Mouse (Mus musculus) neural tube, embryonic 15.5 days (tissue): ENCODE measurements around the gene Usp7. TPM values are rescaled to one million over a fixed set of nuclear protein-coding genes. Genes with fewer than 3 reads are reported as not detected.
"Not testable (repeated sequence)": the region's sequence is repeated elsewhere in the genome, so short reads cannot be mapped to it uniquely, and the experiment has no call there.

Source experiments
- ATAC-seq: fragments of 200-750 bp; cut with Nextera tagmentation; 2 replicates; pipeline ENCODE4 v1.8.0; 2017; ENCODE audit warnings: mild to moderate bottlenecking, moderate TSS enrichment, moderate library complexity; ENCODE audit not compliant: low FRiP score
- H3K27ac ChIP-seq: fragments of 300-500 bp; sonication (generic); replicated peaks from 2 replicates; pipeline ENCODE4 v1.5.1; 2015; ENCODE audit warnings: mild to moderate bottlenecking, inconsistent platforms
- H3K27me3 ChIP-seq: fragments of 300-500 bp; sonication (generic); replicated peaks from 2 replicates; pipeline ENCODE4 v1.6.1; 2015; ENCODE audit warnings: inconsistent platforms
- H3K36me3 ChIP-seq: fragments of 300-500 bp; sonication (generic); 2 replicates; pipeline ENCODE4 v1.6.1; 2015; ENCODE audit warnings: inconsistent platforms
- H3K4me1 ChIP-seq: fragments of 300-500 bp; sonication (generic); 2 replicates; pipeline ENCODE4 v1.6.1; 2015; ENCODE audit warnings: inconsistent platforms
- H3K4me2 ChIP-seq: fragments of 300-500 bp; sonication (generic); 2 replicates; pipeline ENCODE4 v1.6.1; 2015; ENCODE audit warnings: inconsistent platforms, mild to moderate bottlenecking, moderate library complexity
- H3K4me3 ChIP-seq: fragments of 300-500 bp; sonication (generic); replicated peaks from 2 replicates; pipeline ENCODE4 v1.5.1; 2015; ENCODE audit warnings: mild to moderate bottlenecking, inconsistent platforms
- H3K9ac ChIP-seq: fragments of 300-500 bp; sonication (generic); replicated peaks from 2 replicates; pipeline ENCODE4 v1.6.1; 2015; ENCODE audit warnings: mild to moderate bottlenecking, inconsistent platforms
- H3K9me3 ChIP-seq: fragments of 300-500 bp; sonication (generic); replicated peaks from 2 replicates; pipeline ENCODE4 v1.6.1; 2016; ENCODE audit warnings: inconsistent platforms
- WGBS: fragments of 180-500 bp; shearing (Covaris S2); methylation state at CpG from one replicate; pipeline ENCODE4 v1.1.7; 2015; ENCODE audit warnings: mixed read lengths; 5-methylcytosine and 5-hydroxymethylcytosine counted together
- polyA plus RNA-seq: library from polyadenylated mRNA; unstranded; fragments of >200 nt; fragmentation: Nextera tagmentation; extraction: Ambion mirVana; gene quantifications from 2 replicates; pipeline ENCODE4 v1.2.1, GENCODE M21; 2015

Gene Usp7
- polyA plus RNA-seq, 1 experiment from 2014 or later, result 27.8 TPM

DNA sequence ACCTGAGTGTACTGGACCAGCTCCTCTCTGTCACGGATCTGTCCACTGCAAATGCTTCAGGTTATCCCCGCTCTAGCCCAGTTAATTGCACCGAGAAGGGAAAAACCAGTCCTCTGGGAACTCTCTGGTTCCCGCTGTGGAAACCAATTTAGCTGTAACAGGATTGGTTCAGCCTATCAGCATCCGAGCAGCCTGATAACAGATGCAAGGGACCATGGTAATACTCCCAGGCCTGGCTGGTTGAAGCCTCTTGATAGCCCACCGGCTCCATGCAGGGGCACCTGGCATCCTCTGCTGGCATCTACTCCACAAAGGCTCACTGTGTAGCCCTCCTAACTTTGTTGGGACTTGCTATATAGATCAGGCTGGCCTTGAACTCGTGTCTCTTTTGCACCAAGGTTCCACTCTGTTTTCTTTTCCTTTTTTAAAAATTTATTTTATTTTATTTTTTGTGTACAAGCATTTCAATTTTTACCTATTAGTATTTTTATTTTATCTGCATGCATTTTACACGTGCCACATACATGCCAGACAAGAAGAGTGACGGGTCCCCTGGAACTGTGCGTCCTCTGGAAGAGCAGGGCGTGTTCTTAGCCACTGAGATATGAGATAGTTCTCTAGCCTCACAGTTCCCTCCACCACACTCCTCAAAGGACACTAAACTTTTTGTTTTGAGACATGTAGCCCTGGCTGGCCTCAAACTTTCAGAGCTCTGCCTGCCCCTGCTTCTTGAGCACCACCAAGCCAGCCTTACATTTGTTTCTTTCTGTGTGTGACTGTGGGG lies 27.8 kb downstream of the Usp7 start:
- WGBS, result 61% methylated on average over 11 of the region's 11 CpGs
- H3K4me3 ChIP-seq, result no peak overlapping the region
- no peaks in the 10 kb centered on the region for H3K36me3 ChIP-seq
- H3K9ac ChIP-seq, result no peak overlapping the region
- H3K4me1 ChIP-seq, result no peaks in the 10 kb centered on the region
- no peaks in the 10 kb centered on the region for H3K27me3 ChIP-seq
- no peak overlapping the region for H3K4me2 ChIP-seq
- no peak overlapping the region for H3K27ac ChIP-seq
- no peaks in the 10 kb centered on the region for H3K9me3 ChIP-seq
- ATAC-seq, result no peak

DNA sequence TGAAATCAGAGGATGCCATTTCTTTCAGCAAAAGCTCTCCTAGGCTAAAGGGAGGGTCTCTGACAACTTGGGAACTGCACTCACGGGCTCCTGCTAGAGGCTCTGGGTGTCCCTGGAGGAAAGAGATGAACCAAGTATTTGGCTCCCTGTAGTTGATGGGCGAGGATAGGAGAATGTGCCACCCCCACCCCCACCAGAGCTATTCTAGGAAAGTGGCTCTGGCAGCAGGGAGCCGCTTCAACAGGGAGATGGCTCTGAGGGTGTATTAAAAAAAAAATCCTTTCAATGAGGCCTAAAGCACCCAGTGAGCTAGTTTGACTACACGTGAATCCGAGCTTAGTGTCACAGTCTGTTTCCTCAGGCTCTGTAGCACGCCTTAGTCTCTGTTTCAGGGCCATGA lies 29.1 kb downstream of the Usp7 start:
- no peaks in the 10 kb centered on the region for H3K27me3 ChIP-seq
- no peaks in the 10 kb centered on the region for H3K36me3 ChIP-seq
- no peaks in the 10 kb centered on the region for H3K9me3 ChIP-seq
- 74% methylated on average over 6 of the region's 6 CpGs for WGBS
- no peak overlapping the region for H3K4me3 ChIP-seq
- H3K4me2 ChIP-seq, result no peak overlapping the region
- ATAC-seq, result no peak
- H3K9ac ChIP-seq, result no peak overlapping the region
- no peak overlapping the region for H3K27ac ChIP-seq
- no peaks in the 10 kb centered on the region for H3K4me1 ChIP-seq

GRCm38 (mm10) chr16:8761894-8762293 lies 30.2 kb downstream of the Usp7 start:
- Histone ChIP-seq H3K27me3 (no peaks in the 10 kb centered on the region), H3K36me3 (no peaks in the 10 kb centered on the region), H3K4me3 (no peak overlapping the region), H3K9me3 (no peaks in the 10 kb centered on the region), H3K4me2 (no peak overlapping the region), H3K4me1 (no peaks in the 10 kb centered on the region), H3K27ac (no peak overlapping the region), H3K9ac (no peak overlapping the region)
- 91% methylated on average over 2 of the region's 2 CpGs for WGBS
- ATAC-seq, result no peak

GRCm38 (mm10) chr16:8761005-8761404 lies 31.1 kb downstream of the Usp7 start:
- Histone ChIP-seq H3K36me3 (no peaks in the 10 kb centered on the region), H3K4me2 (no peak overlapping the region), H3K4me1 (no peaks in the 10 kb centered on the region), H3K27me3 (no peaks in the 10 kb centered on the region), H3K9ac (no peak overlapping the region), H3K27ac (no peak overlapping the region), H3K9me3 (no peaks in the 10 kb centered on the region), H3K4me3 (no peak overlapping the region)
- 89% methylated on average over 7 of the region's 7 CpGs for WGBS
- ATAC-seq, result no peak

DNA sequence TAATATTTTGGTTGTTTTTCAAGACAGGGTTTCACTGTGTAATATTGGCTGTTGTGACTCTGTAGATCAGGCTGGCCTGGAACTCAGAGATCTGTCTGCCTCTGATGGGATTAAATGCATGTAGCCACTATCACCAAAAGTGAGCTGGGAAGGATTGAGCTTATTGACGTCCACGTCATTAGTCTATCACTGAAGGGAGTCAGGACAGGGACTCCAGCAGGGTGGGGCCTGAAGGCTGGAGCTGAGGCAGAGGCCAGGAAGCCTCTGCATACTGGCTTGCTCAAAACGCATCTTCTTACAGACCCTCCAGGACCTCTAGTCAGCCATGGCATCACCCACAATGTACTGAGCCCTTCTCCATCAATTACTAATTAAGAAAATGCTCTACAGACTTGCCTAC lies 33.1 kb downstream of the Usp7 start:
- no peaks in the 10 kb centered on the region for H3K4me1 ChIP-seq
- WGBS, result 81% methylated on average over 3 of the region's 3 CpGs
- no peaks in the 10 kb centered on the region for H3K9me3 ChIP-seq
- H3K27ac ChIP-seq, result no peak overlapping the region
- no peaks in the 10 kb centered on the region for H3K36me3 ChIP-seq
- no peak overlapping the region for H3K4me2 ChIP-seq
- ATAC-seq, result no peak
- H3K9ac ChIP-seq, result no peak overlapping the region
- H3K4me3 ChIP-seq, result no peak overlapping the region
- no peaks in the 10 kb centered on the region for H3K27me3 ChIP-seq

GRCm38 (mm10) chr16:8758193-8758592 lies 33.9 kb downstream of the Usp7 start:
- no peak for ATAC-seq
- Histone ChIP-seq H3K27me3 (no peaks in the 10 kb centered on the region), H3K4me2 (no peak overlapping the region), H3K27ac (no peak overlapping the region), H3K9me3 (no peaks in the 10 kb centered on the region), H3K36me3 (no peaks in the 10 kb centered on the region), H3K4me3 (no peak overlapping the region), H3K4me1 (no peaks in the 10 kb centered on the region), H3K9ac (no peak overlapping the region)
- 83% methylated on average over 2 of the region's 2 CpGs for WGBS

GRCm38 (mm10) chr16:8757586-8757985 lies 34.5 kb downstream of the Usp7 start:
- H3K36me3 ChIP-seq, H3K4me3 ChIP-seq, ATAC-seq, H3K4me1 ChIP-seq, H3K9ac ChIP-seq, H3K27me3 ChIP-seq, H3K4me2 ChIP-seq, H3K27ac ChIP-seq, H3K9me3 ChIP-seq: not testable (repeated sequence)
- 95% methylated on average over 5 of the region's 6 CpGs for WGBS

GRCm38 (mm10) chr16:8752334-8752733 lies 39.8 kb downstream of the Usp7 start:
- no peaks in the 10 kb centered on the region for H3K4me1 ChIP-seq
- no peak overlapping the region for H3K4me3 ChIP-seq
- no peaks in the 10 kb centered on the region for H3K36me3 ChIP-seq
- H3K27ac ChIP-seq, result no peak overlapping the region
- H3K4me2 ChIP-seq, result no peak overlapping the region
- H3K9me3 ChIP-seq, result no peaks in the 10 kb centered on the region
- no peak overlapping the region for H3K9ac ChIP-seq
- ATAC-seq, result no peak
- 85% methylated on average over 2 of the region's 2 CpGs for WGBS
- no peaks in the 10 kb centered on the region for H3K27me3 ChIP-seq

DNA sequence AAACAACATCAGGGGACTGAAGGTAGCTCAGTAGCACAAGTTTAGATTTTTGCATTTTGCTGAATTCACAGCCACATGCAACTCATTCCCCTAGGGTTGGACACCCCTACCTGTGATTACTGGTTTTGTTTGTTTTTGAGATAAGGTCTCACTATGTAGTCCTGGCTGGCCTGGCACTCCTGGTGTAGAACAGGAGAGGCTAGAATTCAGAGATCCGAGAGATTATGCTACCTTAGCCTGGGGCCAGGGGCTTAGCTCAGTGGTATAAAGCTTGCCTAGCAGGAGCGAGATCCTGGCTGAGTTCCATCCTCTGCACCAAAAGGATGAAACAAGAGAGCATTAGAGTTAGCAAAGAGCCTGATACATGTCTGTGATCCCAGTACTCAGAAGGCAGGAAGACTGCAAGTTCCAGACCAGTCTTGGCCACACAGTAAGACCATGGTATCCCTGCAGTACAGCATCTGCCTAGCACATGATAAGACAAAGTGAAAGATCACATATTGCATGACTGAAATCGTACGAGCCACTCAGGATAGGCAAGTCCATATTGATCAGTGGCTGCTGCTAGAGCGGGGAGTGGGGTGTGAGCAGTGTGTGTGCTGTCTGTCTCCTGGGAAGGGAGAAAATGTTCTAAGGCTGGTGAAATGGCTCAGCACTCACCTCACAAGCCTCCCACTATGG lies 40.4 kb downstream of the Usp7 start:
- no peaks in the 10 kb centered on the region for H3K9me3 ChIP-seq
- no peak overlapping the region for H3K27ac ChIP-seq
- H3K4me1 ChIP-seq, result no peaks in the 10 kb centered on the region
- H3K27me3 ChIP-seq, result no peaks in the 10 kb centered on the region
- ATAC-seq, result no peak
- no peak overlapping the region for H3K9ac ChIP-seq
- H3K4me2 ChIP-seq, result no peak overlapping the region
- WGBS, result 83% methylated on average over 5 of the region's 5 CpGs
- H3K4me3 ChIP-seq, result no peak overlapping the region
- H3K36me3 ChIP-seq, result no peaks in the 10 kb centered on the region

DNA sequence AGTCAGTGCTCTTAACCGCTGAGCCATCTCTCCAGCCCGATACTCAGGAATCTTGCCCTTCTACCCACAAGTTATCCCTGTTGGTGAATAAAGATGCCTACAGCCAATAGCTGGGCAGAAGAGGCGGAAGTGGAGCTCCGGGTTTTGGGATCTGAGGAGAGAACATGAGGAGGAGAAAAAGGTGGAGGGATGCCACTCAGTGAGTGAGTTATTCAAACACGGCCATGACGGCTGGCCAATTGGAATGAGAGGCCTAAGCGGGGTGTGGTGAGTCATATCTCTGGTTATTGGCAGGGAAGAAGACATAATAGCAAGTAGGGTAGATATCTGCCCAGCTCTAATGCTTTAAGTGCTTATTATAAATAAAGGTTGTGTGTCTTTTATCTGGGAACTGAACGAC lies 43.2 kb downstream of the Usp7 start:
- WGBS, result 95% methylated on average over 8 of the region's 8 CpGs
- H3K9ac ChIP-seq, result no peak overlapping the region

GRCm38 (mm10) chr16:8748175-8748846 lies 43.8 kb downstream of the Usp7 start:
- no peaks in the 10 kb centered on the region for H3K36me3 ChIP-seq
- no peak overlapping the region for H3K27ac ChIP-seq
- no peak overlapping the region for H3K4me3 ChIP-seq
- H3K9ac ChIP-seq, result no peak overlapping the region
- no peaks in the 10 kb centered on the region for H3K27me3 ChIP-seq
- H3K9me3 ChIP-seq, result no peaks in the 10 kb centered on the region
- H3K4me1 ChIP-seq, result no peaks in the 10 kb centered on the region
- WGBS, result 81% methylated on average over 6 of the region's 6 CpGs
- no peak overlapping the region for H3K4me2 ChIP-seq
- no peak for ATAC-seq

More for the DNA sequence above, 43.2 kb downstream of the Usp7 start:
- ATAC-seq, result no peak
- H3K36me3 ChIP-seq, result no peaks in the 10 kb centered on the region
- no peak overlapping the region for H3K4me2 ChIP-seq
- no peaks in the 10 kb centered on the region for H3K4me1 ChIP-seq
- H3K9me3 ChIP-seq, result no peaks in the 10 kb centered on the region
- H3K27me3 ChIP-seq, result no peaks in the 10 kb centered on the region
- H3K4me3 ChIP-seq, result no peak overlapping the region
- H3K27ac ChIP-seq, result no peak overlapping the region

DNA sequence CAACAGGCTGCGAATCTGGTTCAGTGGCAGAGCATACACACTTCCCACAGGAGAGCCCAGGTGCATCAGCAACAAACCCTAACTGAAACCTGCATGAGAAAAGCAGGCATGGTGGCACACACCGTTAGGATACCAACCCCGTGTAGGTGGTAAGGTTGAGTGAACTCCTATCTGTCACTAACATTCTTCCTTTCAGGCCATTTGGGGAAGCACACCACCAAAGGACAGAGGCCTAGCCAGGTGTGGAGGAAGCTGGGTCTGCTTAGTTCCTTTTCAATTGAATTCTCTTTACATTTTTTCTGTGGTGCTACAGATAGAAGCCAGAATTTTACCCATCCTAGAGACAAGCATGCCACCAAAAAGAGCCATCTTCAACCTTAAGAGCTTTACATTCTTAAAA lies 44.3 kb downstream of the Usp7 start:
- no peak overlapping the region for H3K4me3 ChIP-seq
- WGBS, result 84% methylated on average over 3 of the region's 3 CpGs
- no peaks in the 10 kb centered on the region for H3K27me3 ChIP-seq
- H3K9ac ChIP-seq, result no peak overlapping the region
- ATAC-seq, result no peak
- H3K27ac ChIP-seq, result no peak overlapping the region
- H3K4me2 ChIP-seq, result no peak overlapping the region
- H3K36me3 ChIP-seq, result no peaks in the 10 kb centered on the region
- H3K9me3 ChIP-seq, result no peaks in the 10 kb centered on the region
- H3K4me1 ChIP-seq, result no peaks in the 10 kb centered on the region
